Mouse (Mus musculus): Measurements from ENCODE around the gene 1810065E05Rik. TPM values are rescaled to one million over a fixed set of nuclear protein-coding genes. Genes with fewer than 3 reads are reported as not detected.

The 1810065E05Rik gene
- total and polyA plus RNA-seq, 3 experiments: not detected

GRCm38 (mm10) chr11:58432259-58432658, 11.3 kb downstream of the 1810065E05Rik start, which contains the start of gene Gm12253:
Gene Gm12253, plus strand, starts transcription at chr11:58432559.
- in situ Hi-C loops (cut with MboI; ENCODE audit: low pct_ligation_motif_present, low pct_unique_long_range_greater_than_20kb, low sequenced_read_pairs): loop anchor here (5.0 kb wide), 1 partner anchor 35 kb away; no protein-coding TSS in a partner anchor

GRCm38 (mm10) chr11:58437866-58438265, 17.0 kb downstream of the 1810065E05Rik start:
- Histone ChIP-seq H3K9me3 (replicated peaks; ENCODE audit: low read length) (no peaks in the 10 kb centered on the region), H3K4me1 (ENCODE audit: control insufficient read depth in 1 of 2, insufficient read depth in 2 of 2) (0 out of 4 replicates have a peak, but pooled peaks cover 3 to 5% of the 10 kb centered on the region in 2 experiments), H3K27ac (ENCODE audit: insufficient read depth, low read depth) (no peak overlapping the region), H3K4me2 (ENCODE audit: insufficient read depth, low read depth, poor library complexity, severe bottlenecking) (no peak overlapping the region), H3K27me3 (replicated peaks) (peaks cover 88% of the 10 kb centered on the region), H3K4me3 (replicated peaks in 1 of 3; ENCODE audit: low read depth in 2 of 3, low read length in 2 of 3, poor library complexity in 1 of 3) (no peak overlapping the region), H3K9ac (ENCODE audit: insufficient read depth, low read depth) (no peak overlapping the region), H3K79me2 (replicated peaks; ENCODE audit: control insufficient read depth, extremely low read depth, insufficient read depth, poor library complexity, severe bottlenecking) (no peaks in the 10 kb centered on the region), H3K36me3 (replicated peaks in 1 of 2; ENCODE audit: control insufficient read depth in 1 of 2, insufficient read depth in 1 of 2, low read length in 1 of 2) (no peaks in the 10 kb centered on the region)
- in situ Hi-C loops (cut with MboI; ENCODE audit: low pct_ligation_motif_present, low pct_unique_long_range_greater_than_20kb, low sequenced_read_pairs) (no loop called here), dilution Hi-C loops (cut with MboI; ENCODE audit: extremely low pct_ligation_motif_present, extremely low pct_unique_long_range_greater_than_20kb, low sequenced_read_pairs) (no loop called here)
- no peak for TF ChIP-seq MYC (IDR thresholded peaks at IDR 0.05; ENCODE audit: low read depth, low read length)
- no peak for TF ChIP-seq MAFK (IDR thresholded peaks at IDR 0.05; ENCODE audit: insufficient replicate concordance, low read length)
- no peak for TF ChIP-seq NELFE (IDR thresholded peaks at IDR 0.05; ENCODE audit: low read depth, low read length)
- TF ChIP-seq ELF1 (IDR thresholded peaks at IDR 0.05; ENCODE audit: low read depth, low read length): no peak
- DNase-seq (ENCODE audit: extremely low read depth): no peak

More at GRCm38 (mm10) chr11:58432259-58432658, 11.3 kb downstream of the 1810065E05Rik start, which contains the start of gene Gm12253:
- Histone ChIP-seq H3K4me2 (ENCODE audit: insufficient read depth, low read depth, poor library complexity, severe bottlenecking) (no peak within 1 kb of the TSS), H3K9me3 (replicated peaks; ENCODE audit: low read length) (no peaks in the 10 kb centered on the region), H3K79me2 (replicated peaks; ENCODE audit: control insufficient read depth, extremely low read depth, insufficient read depth, poor library complexity, severe bottlenecking) (no peaks in the 10 kb centered on the region), H3K4me1 (ENCODE audit: control insufficient read depth in 1 of 2, insufficient read depth in 2 of 2) (0 out of 4 replicates have a peak, but pooled peaks cover 3 to 5% of the 10 kb centered on the region in 2 experiments), H3K27ac (ENCODE audit: insufficient read depth, low read depth) (no peak within 1 kb of the TSS), H3K9ac (ENCODE audit: insufficient read depth, low read depth) (no peak within 1 kb of the TSS), H3K27me3 (replicated peaks) (peaks cover 95% of the 10 kb centered on the region), H3K4me3 (replicated peaks in 1 of 3; ENCODE audit: low read depth in 2 of 3, low read length in 2 of 3, poor library complexity in 1 of 3) (no peak within 1 kb of the TSS), H3K36me3 (replicated peaks in 1 of 2; ENCODE audit: control insufficient read depth in 1 of 2, insufficient read depth in 1 of 2, low read length in 1 of 2) (no peaks in the 10 kb centered on the region)
- dilution Hi-C loops (cut with MboI; ENCODE audit: extremely low pct_ligation_motif_present, extremely low pct_unique_long_range_greater_than_20kb, low sequenced_read_pairs): no loop called here
- TF ChIP-seq ZC3H11A (IDR thresholded peaks at IDR 0.05; ENCODE audit: low read depth, low read length): no peak
- TF ChIP-seq TCF12 (IDR thresholded peaks at IDR 0.05; ENCODE audit: low read depth, low read length): no peak
- TF ChIP-seq ZNF384 (IDR thresholded peaks at IDR 0.05; ENCODE audit: low read depth, low read length): no peak
- TF ChIP-seq TBP (conservative IDR thresholded peaks at IDR 0.05; ENCODE audit: low read depth, low read length): no peak
- no peak for TF ChIP-seq EP300 (IDR thresholded peaks at IDR 0.05; ENCODE audit: low read length)
- no peak for TF ChIP-seq SMC3 (IDR thresholded peaks at IDR 0.05; ENCODE audit: low read depth, low read length)
- TF ChIP-seq PAX5 (IDR thresholded peaks at IDR 0.05; ENCODE audit: low read length): no peak
- TF ChIP-seq USF1 (IDR thresholded peaks at IDR 0.05; ENCODE audit: low read depth, low read length): no peak
- no peak for TF ChIP-seq MXI1 (IDR thresholded peaks at IDR 0.05; ENCODE audit: low read depth, low read length)
- DNase-seq (ENCODE audit: extremely low read depth): no peak

- Histone ChIP-seq H3K9me3 (replicated peaks; ENCODE audit: low read length) (peaks cover 12% of the 10 kb centered on the region), H3K27me3 (replicated peaks) (peaks cover 67% of the 10 kb centered on the region), H3K27ac (ENCODE audit: insufficient read depth, low read depth) (no peak within 1 kb of the TSS), H3K4me3 (replicated peaks in 1 of 3; ENCODE audit: low read depth in 2 of 3, low read length in 2 of 3, poor library complexity in 1 of 3) (no peak within 1 kb of the TSS), H3K9ac (ENCODE audit: insufficient read depth, low read depth) (no peak within 1 kb of the TSS), H3K79me2 (replicated peaks; ENCODE audit: control insufficient read depth, extremely low read depth, insufficient read depth, poor library complexity, severe bottlenecking) (no peaks in the 10 kb centered on the region), H3K4me2 (ENCODE audit: insufficient read depth, low read depth, poor library complexity, severe bottlenecking) (no peak within 1 kb of the TSS), H3K36me3 (replicated peaks in 1 of 2; ENCODE audit: control insufficient read depth in 1 of 2, insufficient read depth in 1 of 2, low read length in 1 of 2) (no peaks in the 10 kb centered on the region), H3K4me1 (ENCODE audit: control insufficient read depth in 1 of 2, insufficient read depth in 2 of 2) (0 out of 4 replicates have a peak, but pooled peaks cover 0 to 4% of the 10 kb centered on the region in 2 experiments)
- dilution Hi-C loops (cut with MboI; ENCODE audit: extremely low pct_ligation_motif_present, extremely low pct_unique_long_range_greater_than_20kb, low sequenced_read_pairs): no loop called here
- TF ChIP-seq TBP (conservative IDR thresholded peaks at IDR 0.05; ENCODE audit: low read depth, low read length): no peak
- TF ChIP-seq ELF1 (IDR thresholded peaks at IDR 0.05; ENCODE audit: low read depth, low read length): no peak
- TF ChIP-seq UBTF (IDR thresholded peaks at IDR 0.05; ENCODE audit: low read depth, low read length): no peak
- TF ChIP-seq MAX (IDR thresholded peaks at IDR 0.05; ENCODE audit: low read length): no peak
- TF ChIP-seq CHD2 (IDR thresholded peaks at IDR 0.05; ENCODE audit: low read length): no peak
- no peak for TF ChIP-seq MAZ (IDR thresholded peaks at IDR 0.05; ENCODE audit: low read depth, low read length)
- in situ Hi-C loops (cut with MboI; ENCODE audit: low pct_ligation_motif_present, low pct_unique_long_range_greater_than_20kb, low sequenced_read_pairs): no loop called here
- no peak for DNase-seq (ENCODE audit: extremely low read depth)
These were observed 31.8 kb downstream of the 1810065E05Rik start, which contains the start of gene Lypd9 for GRCm38 (mm10) chr11:58452759-58453158. Gene Lypd9, minus strand, starts transcription at chr11:58452923.
